Mouse (Mus musculus) MEL (cell line): ENCODE measurements around the gene Tmem184a. TPM values are rescaled to one million over a fixed set of nuclear protein-coding genes. Genes with fewer than 3 reads are reported as not detected.

Source experiments
- DNase-seq: peaks from one replicate; pipeline ENCODE4 v3.0.0; 2011; ENCODE audit warnings: low read depth, low spot score
- H3K27ac ChIP-seq: 2 replicates; pipeline ENCODE4 v1.5.1; 2012; ENCODE audit warnings: low read depth, mild to moderate bottlenecking, control low read depth, low read length, moderate library complexity; ENCODE audit not compliant: control insufficient read depth
- H3K27me3 ChIP-seq, 2 experiments: fragments of 150-350 bp in 1 of 2; sonication (generic) in 1 of 2; 2 replicates each; pipeline ENCODE4 v1.6.1; 2012; ENCODE audit warnings: low read length in 2 of 2, mild to moderate bottlenecking in 2 of 2, improper control_type of control experiment in 1 of 2, moderate library complexity in 1 of 2; ENCODE audit not compliant: insufficient read depth in 2 of 2, control insufficient read depth in 1 of 2
- H3K36me3 ChIP-seq, 2 experiments: 2 replicates each; pipeline ENCODE4 v1.6.1; 2012 to 2014; ENCODE audit warnings: low read length in 2 of 2, improper control_type of control experiment in 1 of 2, inconsistent platforms in 1 of 2, mild to moderate bottlenecking in 1 of 2; ENCODE audit not compliant: insufficient read depth in 2 of 2, control insufficient read depth in 1 of 2
- H3K4me1 ChIP-seq, 2 experiments: fragments of 150-350 bp in 1 of 2; sonication (generic) in 1 of 2; 2 replicates each; pipeline ENCODE4 v1.6.1; 2012; ENCODE audit warnings: low read length in 2 of 2, improper control_type of control experiment in 1 of 2, mild to moderate bottlenecking in 1 of 2; ENCODE audit not compliant: insufficient read depth in 2 of 2, control insufficient read depth in 1 of 2
- H3K4me3 ChIP-seq, 2 experiments: fragments of 150-350 bp in 1 of 2; sonication (generic) in 1 of 2; 2 replicates each; pipeline ENCODE4 v1.5.1; 2012; ENCODE audit warnings: low read depth in 2 of 2, low read length in 2 of 2, mild to moderate bottlenecking in 2 of 2, moderate library complexity in 2 of 2, control low read depth in 1 of 2, improper control_type of control experiment in 1 of 2; ENCODE audit not compliant: control insufficient read depth in 1 of 2, insufficient read depth in 1 of 2
- H3K79me2 ChIP-seq: 2 replicates; pipeline ENCODE4 v1.6.1; 2012; ENCODE audit warnings: mild to moderate bottlenecking, low read length, moderate library complexity; ENCODE audit not compliant: control insufficient read depth, poor library complexity, insufficient read depth
- H3K9ac ChIP-seq: 2 replicates; pipeline ENCODE4 v1.6.1; 2012; ENCODE audit warnings: low read depth, mild to moderate bottlenecking, control low read depth, low read length, moderate library complexity; ENCODE audit not compliant: control insufficient read depth, poor library complexity, severe bottlenecking
- H3K9me3 ChIP-seq: fragments of 150-350 bp; sonication (generic); replicated peaks from 2 replicates; pipeline ENCODE4 v1.6.1; 2012; ENCODE audit warnings: mild to moderate bottlenecking, low read length, improper control_type of control experiment, moderate library complexity; ENCODE audit not compliant: insufficient read depth
- BHLHE40 ChIP-seq: IDR thresholded peaks from 2 replicates; pipeline ENCODE4 v1.6.1; 2012; ENCODE audit warnings: low read depth, mild to moderate bottlenecking, inconsistent platforms, low read length, improper control_type of control experiment, borderline replicate concordance
- CHD1 ChIP-seq: IDR thresholded peaks from 2 replicates; pipeline ENCODE4 v1.6.1; 2012; ENCODE audit warnings: low read depth, mild to moderate bottlenecking, inconsistent platforms, low read length, improper control_type of control experiment
- CTCF ChIP-seq, 3 experiments: IDR thresholded peaks in 2 of 3; conservative IDR thresholded peaks in 1 of 3; 2 replicates each; pipeline ENCODE4 v1.5.1; 2011 to 2012; ENCODE audit warnings: low read length in 3 of 3, low read depth in 2 of 3, mild to moderate bottlenecking in 2 of 3, improper control_type of control experiment in 1 of 3, inconsistent platforms in 1 of 3, mixed read lengths in 1 of 3, moderate library complexity in 1 of 3; ENCODE audit not compliant: control insufficient read depth in 1 of 3, insufficient read depth in 1 of 3, poor library complexity in 1 of 3, severe bottlenecking in 1 of 3
- E2F4 ChIP-seq: IDR thresholded peaks from 2 replicates; pipeline ENCODE4 v1.6.1; 2011; ENCODE audit warnings: low read depth, low read length, improper control_type of control experiment, borderline replicate concordance
- ETS1 ChIP-seq: IDR thresholded peaks from 2 replicates; pipeline ENCODE4 v1.6.1; 2012; ENCODE audit warnings: low read depth, mild to moderate bottlenecking, inconsistent platforms, low read length, improper control_type of control experiment, moderate library complexity
- GATA1 ChIP-seq: IDR thresholded peaks from 2 replicates; pipeline ENCODE4 v1.6.1; 2011; ENCODE audit warnings: low read depth, low read length, improper control_type of control experiment
- HCFC1 ChIP-seq: IDR thresholded peaks from 2 replicates; pipeline ENCODE4 v1.6.1; 2012; ENCODE audit warnings: low read depth, mild to moderate bottlenecking, inconsistent platforms, low read length, improper control_type of control experiment, moderate library complexity
- JUND ChIP-seq: IDR thresholded peaks from 2 replicates; pipeline ENCODE4 v1.6.1; 2011; ENCODE audit warnings: low read depth, mild to moderate bottlenecking, improper control_type of control experiment, low read length
- KAT2A ChIP-seq: conservative IDR thresholded peaks from 2 replicates; pipeline ENCODE4 v1.6.1; 2012; ENCODE audit warnings: low read depth, low read length, improper control_type of control experiment, inconsistent platforms
- MAX ChIP-seq: IDR thresholded peaks from 2 replicates; pipeline ENCODE4 v1.6.1; 2011; ENCODE audit warnings: low read length, improper control_type of control experiment
- MAZ ChIP-seq: IDR thresholded peaks from 2 replicates; pipeline ENCODE4 v1.6.1; 2012; ENCODE audit warnings: low read depth, mild to moderate bottlenecking, inconsistent platforms, low read length, improper control_type of control experiment
- MEF2A ChIP-seq: IDR thresholded peaks from 2 replicates; pipeline ENCODE4 v1.6.1; 2014; ENCODE audit warnings: low read depth, mild to moderate bottlenecking, inconsistent platforms, low read length, improper control_type of control experiment; ENCODE audit not compliant: poor library complexity, insufficient replicate concordance, severe bottlenecking; ENCODE audit errors: extremely low read depth
- MXI1 ChIP-seq: IDR thresholded peaks from 2 replicates; pipeline ENCODE4 v1.6.1; 2011; ENCODE audit warnings: mild to moderate bottlenecking, low read depth, low read length, improper control_type of control experiment
- MYC ChIP-seq: IDR thresholded peaks from 2 replicates; pipeline ENCODE4 v1.6.1; 2011; ENCODE audit warnings: low read depth, mild to moderate bottlenecking, low read length, improper control_type of control experiment, moderate library complexity
- NELFE ChIP-seq: IDR thresholded peaks from 2 replicates; pipeline ENCODE4 v1.6.1; 2011; ENCODE audit warnings: low read depth, low read length, improper control_type of control experiment
- NRF1 ChIP-seq: IDR thresholded peaks from 2 replicates; pipeline ENCODE4 v1.6.1; 2014; ENCODE audit warnings: low read depth, mild to moderate bottlenecking, inconsistent platforms, low read length, improper control_type of control experiment, moderate library complexity; ENCODE audit not compliant: poor library complexity, insufficient read depth, severe bottlenecking
- POLR2A ChIP-seq, 2 experiments: IDR thresholded peaks; 2 replicates each; pipeline ENCODE4 v1.6.1; 2011 to 2012; ENCODE audit warnings: low read length in 2 of 2, mild to moderate bottlenecking in 2 of 2, control low read depth in 1 of 2, improper control_type of control experiment in 1 of 2, low read depth in 1 of 2, moderate library complexity in 1 of 2; ENCODE audit not compliant: control insufficient read depth in 1 of 2, insufficient read depth in 1 of 2, poor library complexity in 1 of 2
- POLR2AphosphoS2 ChIP-seq: IDR thresholded peaks from 2 replicates; pipeline ENCODE4 v1.6.1; 2011; ENCODE audit warnings: low read length, improper control_type of control experiment
- SIN3A ChIP-seq: IDR thresholded peaks from 2 replicates; pipeline ENCODE4 v1.6.1; 2012; ENCODE audit warnings: low read length, improper control_type of control experiment, inconsistent platforms
- SMC3 ChIP-seq: IDR thresholded peaks from 2 replicates; pipeline ENCODE4 v1.6.1; 2011; ENCODE audit warnings: low read depth, low read length, improper control_type of control experiment
- TCF12 ChIP-seq: IDR thresholded peaks from 2 replicates; pipeline ENCODE4 v1.6.1; 2014; ENCODE audit warnings: low read depth, mild to moderate bottlenecking, inconsistent platforms, low read length, improper control_type of control experiment, moderate library complexity
- ZC3H11A ChIP-seq: IDR thresholded peaks from 2 replicates; pipeline ENCODE4 v1.6.1; 2012; ENCODE audit warnings: low read depth, mild to moderate bottlenecking, inconsistent platforms, low read length, improper control_type of control experiment
- ZKSCAN1 ChIP-seq: IDR thresholded peaks from 2 replicates; pipeline ENCODE4 v1.6.1; 2012; ENCODE audit warnings: low read depth, mild to moderate bottlenecking, inconsistent platforms, low read length, improper control_type of control experiment, moderate library complexity
- ZMIZ1 ChIP-seq: IDR thresholded peaks from 2 replicates; pipeline ENCODE4 v1.6.1; 2012; ENCODE audit warnings: low read depth, mild to moderate bottlenecking, inconsistent platforms, low read length, improper control_type of control experiment, moderate library complexity
- ZNF384 ChIP-seq: IDR thresholded peaks from 2 replicates; pipeline ENCODE4 v1.6.1; 2012; ENCODE audit warnings: low read depth, mild to moderate bottlenecking, inconsistent platforms, low read length, improper control_type of control experiment
- polyA plus RNA-seq, 2 experiments: library from polyadenylated mRNA; stranded (reverse) in 1 of 2; unstranded in 1 of 2; fragments of >175 nt in 1 of 2; fragments of >200 nt in 1 of 2; gene quantifications; 2 replicates each; pipeline versions ENCODE4 v1.2.1 to v1.2.4; 2012; ENCODE audit warnings: low replicate concordance in 2 of 2, low read depth in 1 of 2; ENCODE audit not compliant: insufficient read length in 2 of 2, insufficient read depth in 1 of 2, missing spikeins in 1 of 2
- total RNA-seq: library from RNA; depleted of rRNA; stranded (reverse); fragments of 300-350 nt; gene quantifications from 2 replicates; pipeline ENCODE4 v1.2.3, GENCODE M21; 2012

Tmem184a gene
- total and polyA plus RNA-seq, 3 experiments, result 0.10 to 0.27 TPM; not detected in 1

DNA sequence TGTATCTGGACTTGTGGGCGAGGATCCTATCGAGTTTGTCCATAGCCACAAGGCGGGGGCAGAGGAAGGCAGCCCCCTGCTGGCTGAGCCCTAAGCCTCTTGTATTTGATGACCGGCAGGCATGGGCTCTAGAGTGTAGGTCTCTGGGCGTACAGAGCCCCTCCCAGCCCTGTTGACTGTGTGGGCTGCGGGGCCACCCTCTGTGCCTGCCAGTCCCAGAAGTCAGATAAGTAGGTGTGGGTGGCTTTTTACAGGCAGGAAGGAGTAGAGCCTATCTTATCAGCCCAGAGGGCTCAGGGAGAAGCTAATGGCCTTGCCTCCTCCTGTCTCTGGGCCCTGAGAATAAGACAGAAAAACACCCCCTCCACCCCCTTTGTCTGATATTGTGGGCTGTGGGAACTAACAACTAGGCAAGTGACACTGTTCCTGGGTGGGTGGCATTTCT, 15.6 kb downstream of the Tmem184a start (continued):
- TF ChIP-seq SMC3 (no peak), SIN3A (peak; percentile 95), ZNF384 (no peak), ZC3H11A (no peak), MEF2A (peak; percentile 14; the same call in 1 of the 2 replicates), NELFE (peak; percentile 45; the same call in 1 of the 2 replicates), E2F4 (no peak), NRF1 (no peak), MAZ (peak; percentile 98), GATA1 (peak; percentile 100), ZMIZ1 (peak; percentile 84), TCF12 (peak; percentile 98), ETS1 (peak; percentile 95), ZKSCAN1 (no peak), JUND (peak; percentile 60), CHD1 (no peak), BHLHE40 (peak; percentile 68)

DNA sequence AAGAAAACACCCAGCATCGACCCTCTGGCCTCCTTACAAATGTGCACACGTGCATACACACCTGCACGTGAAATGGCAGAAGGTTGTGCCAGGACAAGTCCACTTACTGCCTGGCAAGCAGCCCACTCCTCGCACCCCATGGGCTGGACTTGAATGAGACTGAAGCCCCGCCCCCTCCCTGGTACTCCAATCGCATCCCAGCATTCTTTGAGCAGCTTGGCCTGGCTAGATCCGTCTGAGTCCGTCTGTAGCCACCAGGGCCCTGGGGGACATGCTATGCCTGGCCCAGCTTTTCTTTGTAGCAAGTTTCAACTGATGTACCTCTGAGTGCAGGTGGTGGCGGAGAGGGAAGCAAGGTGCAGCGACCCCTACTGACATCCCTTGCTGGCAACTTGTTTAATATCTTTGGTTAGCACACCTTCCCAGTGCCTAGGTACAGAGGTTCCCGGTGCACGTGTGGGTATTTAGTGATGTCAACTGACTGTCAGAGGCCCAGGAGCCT, 16.1 kb downstream of the Tmem184a start:
- Histone ChIP-seq H3K4me1 (peaks cover 6 to 32% of the 10 kb centered on the region in 2 experiments), H3K4me3 (peak overlapping the region; percentile 31 to 52), H3K9ac (peak overlapping the region; percentile 52), H3K27ac (peak overlapping the region; percentile 99), H3K9me3 (no peaks in the 10 kb centered on the region), H3K27me3 (no peaks in the 10 kb centered on the region), H3K79me2 (no peaks in the 10 kb centered on the region), H3K36me3 (peaks cover 0 to 20% of the 10 kb centered on the region in 2 experiments; a peak in 3 of 4 replicates)
- TF ChIP-seq KAT2A, result no peak
- TF ChIP-seq MAX, result 0 out of 2 replicates have a peak, but pooled peaks have one; percentile 61
- peak; percentile 45 for TF ChIP-seq MYC
- TF ChIP-seq BHLHE40, result peak; percentile 74
- TF ChIP-seq MAZ, result no peak
- TF ChIP-seq TCF12, result 0 out of 2 replicates have a peak, but pooled peaks have one; percentile 24
- TF ChIP-seq POLR2AphosphoS2, result peak; percentile 75; the same call in 1 of the 2 replicates
- TF ChIP-seq MXI1, result peak; percentile 96
- TF ChIP-seq ETS1, result no peak
- no peak for TF ChIP-seq ZNF384
- TF ChIP-seq CTCF (IDR thresholded peaks at IDR 0.05 in 2 of 3, conservative IDR thresholded peaks at IDR 0.05 in 1 of 3; ENCODE audit: control insufficient read depth in 1 of 3, insufficient read depth in 1 of 3, low read depth in 2 of 3, low read length in 3 of 3, poor library complexity in 1 of 3, severe bottlenecking in 1 of 3), result peak; percentile 53 to 54 (median 53)
- 0 out of 2 replicates have a peak, but pooled peaks have one; percentile 3 for TF ChIP-seq HCFC1
- peak in 1 of 2 experiments; percentile 54; a peak in 1 of 4 replicates for TF ChIP-seq POLR2A (IDR thresholded peaks at IDR 0.05; ENCODE audit: control insufficient read depth in 1 of 2, insufficient read depth in 1 of 2, low read depth in 1 of 2, low read length in 2 of 2, poor library complexity in 1 of 2)
- DNase-seq, result peak; percentile 94
